Mouse (Mus musculus): ENCODE data around the gene Olfr1151. TPM values are rescaled to one million over a fixed set of nuclear protein-coding genes. Genes with fewer than 3 reads are reported as not detected.

Olfr1151 gene
- polyA plus RNA-seq, 1 experiment from 2014 or later = not detected

Other genes starting within 250 kb of the Olfr1151 start
- not detected in 2 replicates for gene Olfr1130, start 249.7 kb upstream of the Olfr1151 start, polyA plus RNA-seq (2014; fragmentation: Nextera tagmentation; extraction: Ambion mirVana)
- gene Olfr1131, start 228.8 kb upstream of the Olfr1151 start, polyA plus RNA-seq (2014; fragmentation: Nextera tagmentation; extraction: Ambion mirVana) = not detected in 2 replicates
- not detected in 2 replicates for gene Olfr1132, start 218.3 kb upstream of the Olfr1151 start, polyA plus RNA-seq (2014; fragmentation: Nextera tagmentation; extraction: Ambion mirVana)
- 0.29 TPM in 1 of 2 replicates, not detected in the other for gene Olfr1133, start 208.5 kb upstream of the Olfr1151 start, polyA plus RNA-seq (2014; fragmentation: Nextera tagmentation; extraction: Ambion mirVana)
- gene Olfr1134, start 197.4 kb upstream of the Olfr1151 start, polyA plus RNA-seq (2014; fragmentation: Nextera tagmentation; extraction: Ambion mirVana) = not detected in 2 replicates
- gene Olfr1135, start 182.2 kb upstream of the Olfr1151 start, polyA plus RNA-seq (2014; fragmentation: Nextera tagmentation; extraction: Ambion mirVana) = not detected in 2 replicates
- gene Olfr1136, start 161.9 kb upstream of the Olfr1151 start, polyA plus RNA-seq (2014; fragmentation: Nextera tagmentation; extraction: Ambion mirVana) = not detected in 2 replicates
- gene Olfr1137, start 142.7 kb upstream of the Olfr1151 start, polyA plus RNA-seq (2014; fragmentation: Nextera tagmentation; extraction: Ambion mirVana) = not detected in 2 replicates
- not detected in 2 replicates for gene Olfr1138, start 115.9 kb upstream of the Olfr1151 start, polyA plus RNA-seq (2014; fragmentation: Nextera tagmentation; extraction: Ambion mirVana)
- gene Olfr1140, start 112.1 kb upstream of the Olfr1151 start, polyA plus RNA-seq (2014; fragmentation: Nextera tagmentation; extraction: Ambion mirVana) = not detected in 2 replicates
- not detected in 2 replicates for gene Olfr1141, start 101.9 kb upstream of the Olfr1151 start, polyA plus RNA-seq (2014; fragmentation: Nextera tagmentation; extraction: Ambion mirVana)
- gene Olfr152, start 76.4 kb upstream of the Olfr1151 start, polyA plus RNA-seq (2014; fragmentation: Nextera tagmentation; extraction: Ambion mirVana) = not detected in 2 replicates
- gene Olfr1143, start 55.3 kb upstream of the Olfr1151 start, polyA plus RNA-seq (2014; fragmentation: Nextera tagmentation; extraction: Ambion mirVana) = 0.18 TPM in 1 of 2 replicates, not detected in the other
- not detected in 2 replicates for gene Olfr1145, start 46.0 kb upstream of the Olfr1151 start, polyA plus RNA-seq (2014; fragmentation: Nextera tagmentation; extraction: Ambion mirVana)
- gene Olfr1148, start 25.3 kb upstream of the Olfr1151 start, polyA plus RNA-seq (2014; fragmentation: Nextera tagmentation; extraction: Ambion mirVana) = not detected in 2 replicates
- not detected in 2 replicates for gene Olfr1150-ps1, start 11.9 kb upstream of the Olfr1151 start, polyA plus RNA-seq (2014; fragmentation: Nextera tagmentation; extraction: Ambion mirVana)
- 0.06 TPM in 1 of 2 replicates, not detected in the other for gene Olfr1152, start 10.6 kb downstream of the Olfr1151 start, polyA plus RNA-seq (2014; fragmentation: Nextera tagmentation; extraction: Ambion mirVana)
- 0.11 TPM in 1 of 2 replicates, not detected in the other for gene Olfr1153, start 39.1 kb downstream of the Olfr1151 start, polyA plus RNA-seq (2014; fragmentation: Nextera tagmentation; extraction: Ambion mirVana)
- gene Olfr1154, start 49.3 kb downstream of the Olfr1151 start, polyA plus RNA-seq (2014; fragmentation: Nextera tagmentation; extraction: Ambion mirVana) = not detected in 2 replicates
- gene Olfr1155, start 89.3 kb downstream of the Olfr1151 start, polyA plus RNA-seq (2014; fragmentation: Nextera tagmentation; extraction: Ambion mirVana) = not detected in 2 replicates
- 0.11 TPM in 1 of 2 replicates, not detected in the other for gene Olfr1156, start 97.2 kb downstream of the Olfr1151 start, polyA plus RNA-seq (2014; fragmentation: Nextera tagmentation; extraction: Ambion mirVana)
- not detected in 2 replicates for gene Olfr1157, start 112.4 kb downstream of the Olfr1151 start, polyA plus RNA-seq (2014; fragmentation: Nextera tagmentation; extraction: Ambion mirVana)
- not detected in 2 replicates for gene Olfr74, start 118.8 kb downstream of the Olfr1151 start, polyA plus RNA-seq (2014; fragmentation: Nextera tagmentation; extraction: Ambion mirVana)
- gene Olfr1158, start 134.3 kb downstream of the Olfr1151 start, polyA plus RNA-seq (2014; fragmentation: Nextera tagmentation; extraction: Ambion mirVana) = not detected in 2 replicates
- not detected in 2 replicates for gene Olfr1160, start 152.4 kb downstream of the Olfr1151 start, polyA plus RNA-seq (2014; fragmentation: Nextera tagmentation; extraction: Ambion mirVana)
- not detected in 2 replicates for gene Olfr1161, start 166.9 kb downstream of the Olfr1151 start, polyA plus RNA-seq (2014; fragmentation: Nextera tagmentation; extraction: Ambion mirVana)
- not detected in 2 replicates for gene Olfr73, start 181.8 kb downstream of the Olfr1151 start, polyA plus RNA-seq (2014; fragmentation: Nextera tagmentation; extraction: Ambion mirVana)
- gene Olfr1162, start 195.3 kb downstream of the Olfr1151 start, polyA plus RNA-seq (2014; fragmentation: Nextera tagmentation; extraction: Ambion mirVana) = 0.09 TPM in 1 of 2 replicates, not detected in the other
- not detected in 2 replicates for gene Olfr1163, start 216.0 kb downstream of the Olfr1151 start, polyA plus RNA-seq (2014; fragmentation: Nextera tagmentation; extraction: Ambion mirVana)
- gene Olfr1164, start 238.1 kb downstream of the Olfr1151 start, polyA plus RNA-seq (2014; fragmentation: Nextera tagmentation; extraction: Ambion mirVana) = not detected in 2 replicates